Mouse (Mus musculus) frontal cortex, postnatal 10 days (tissue): ENCODE data around the gene Uqcc1.

ENCODE experiments used
- DNase-seq, 2 experiments: peaks; one replicate each; pipeline ENCODE4 v3.0.0; 2022; ENCODE audit warnings: low spot score in 2 of 2, mixed read lengths in 1 of 2

Gene Uqcc1

GRCm38 (mm10) chr2:155929531-155930442, at the start of gene Uqcc1:
Gene Uqcc1, minus strand, starts transcription at chr2:155930310.
- DNase-seq, result peak; percentile 91 to 92

- no peak for DNase-seq
Observed at GRCm38 (mm10) chr2:155979328-155979991, 49.4 kb upstream of the Uqcc1 start.

- DNase-seq, result no peak
Observed at GRCm38 (mm10) chr2:155974087-155974731, 44.1 kb upstream of the Uqcc1 start.

GRCm38 (mm10) chr2:155973348-155973747, 43.2 kb upstream of the Uqcc1 start:
- DNase-seq, result no peak

- DNase-seq, result no peak
Observed at GRCm38 (mm10) chr2:155962991-155963390, 32.9 kb upstream of the Uqcc1 start.

- no peak for DNase-seq
Observed at GRCm38 (mm10) chr2:155961862-155962261, 31.8 kb upstream of the Uqcc1 start.

- DNase-seq, result no peak
Observed at GRCm38 (mm10) chr2:155959981-155960380, 29.9 kb upstream of the Uqcc1 start.

GRCm38 (mm10) chr2:155956134-155957059, 26.3 kb upstream of the Uqcc1 start, which contains the start of gene Cep250:
Gene Cep250, plus strand, starts transcription at chr2:155956458.
- peak; percentile 73 to 86 for DNase-seq

GRCm38 (mm10) chr2:155952006-155952405, 21.9 kb upstream of the Uqcc1 start:
- peak; percentile 48 to 55 for DNase-seq

GRCm38 (mm10) chr2:155949362-155949761, 19.3 kb upstream of the Uqcc1 start:
- DNase-seq, result no peak

- no peak for DNase-seq
Observed at GRCm38 (mm10) chr2:155947390-155948002, 17.4 kb upstream of the Uqcc1 start.

- DNase-seq, result no peak
Observed at GRCm38 (mm10) chr2:155946499-155946898, 16.4 kb upstream of the Uqcc1 start.

GRCm38 (mm10) chr2:155946069-155946468, 16.0 kb upstream of the Uqcc1 start:
- peak; percentile 43 to 66 for DNase-seq

GRCm38 (mm10) chr2:155945580-155945979, 15.5 kb upstream of the Uqcc1 start:
- no peak for DNase-seq

- DNase-seq, result no peak
Observed at GRCm38 (mm10) chr2:155945124-155945523, 15.0 kb upstream of the Uqcc1 start, which contains the start of gene Gdf5. Gene Gdf5, minus strand, starts transcription at chr2:155945367.

GRCm38 (mm10) chr2:155944685-155945084, 14.6 kb upstream of the Uqcc1 start:
- no peak for DNase-seq

- no peak for DNase-seq
Observed at GRCm38 (mm10) chr2:155943463-155943862, 13.4 kb upstream of the Uqcc1 start.

GRCm38 (mm10) chr2:155941697-155942442, 11.8 kb upstream of the Uqcc1 start:
- no peak for DNase-seq

GRCm38 (mm10) chr2:155940681-155941080, 10.6 kb upstream of the Uqcc1 start, which contains the start of gene Gm15557:
Gene Gm15557, plus strand, starts transcription at chr2:155940728.
- no peak for DNase-seq
